Mouse (Mus musculus) hindbrain, embryonic 15.5 days (tissue): ENCODE measurements around the gene Tmub1. TPM values are rescaled to one million over a fixed set of nuclear protein-coding genes. Genes with fewer than 3 reads are reported as not detected.
"Not testable (repeated sequence)": the region's sequence is repeated elsewhere in the genome, so short reads cannot be mapped to it uniquely, and the experiment has no call there.

Experiments used
- ATAC-seq: fragments of 200-750 bp; cut with Nextera tagmentation; 2 replicates; pipeline ENCODE4 v1.8.0; 2017; ENCODE audit warnings: low read depth, moderate number of reproducible peaks, moderate TSS enrichment; ENCODE audit not compliant: low FRiP score
- H3K27ac ChIP-seq: fragments of 300-500 bp; sonication (generic); replicated peaks from 2 replicates; pipeline ENCODE4 v1.5.1; 2015; ENCODE audit warnings: mild to moderate bottlenecking, inconsistent platforms
- H3K27me3 ChIP-seq: fragments of 300-500 bp; sonication (generic); 2 replicates; pipeline ENCODE4 v1.6.1; 2015; ENCODE audit warnings: control low read depth, inconsistent platforms
- H3K36me3 ChIP-seq: fragments of 300-500 bp; sonication (generic); 2 replicates; pipeline ENCODE4 v1.6.1; 2015; ENCODE audit warnings: control low read depth, inconsistent platforms
- H3K4me1 ChIP-seq: fragments of 300-500 bp; sonication (generic); replicated peaks from 2 replicates; pipeline ENCODE4 v1.6.1; 2015; ENCODE audit warnings: control low read depth, inconsistent platforms
- H3K4me2 ChIP-seq: fragments of 300-500 bp; sonication (generic); 2 replicates; pipeline ENCODE4 v1.6.1; 2015; ENCODE audit warnings: moderate library complexity, mild to moderate bottlenecking, inconsistent platforms
- H3K4me3 ChIP-seq: fragments of 300-500 bp; sonication (generic); 2 replicates; pipeline ENCODE4 v1.5.1; 2015; ENCODE audit warnings: mild to moderate bottlenecking, inconsistent platforms
- H3K9ac ChIP-seq: fragments of 300-500 bp; sonication (generic); 2 replicates; pipeline ENCODE4 v1.6.1; 2015; ENCODE audit warnings: inconsistent platforms
- H3K9me3 ChIP-seq: fragments of 300-500 bp; sonication (generic); 2 replicates; pipeline ENCODE4 v1.6.1; 2016; ENCODE audit warnings: control low read depth, inconsistent platforms
- WGBS: fragments of 180-500 bp; shearing (Covaris S2); methylation state at CpG from one replicate; pipeline ENCODE4 v1.1.7; 2015; 5-methylcytosine and 5-hydroxymethylcytosine counted together
- polyA plus RNA-seq: library from polyadenylated mRNA; unstranded; fragments of >200 nt; fragmentation: Nextera tagmentation; extraction: Ambion mirVana; gene quantifications from 2 replicates; pipeline ENCODE4 v1.2.1, GENCODE M21; 2015

Gene Tmub1
- polyA plus RNA-seq, 1 experiment from 2014 or later, result 64.2 TPM

DNA sequence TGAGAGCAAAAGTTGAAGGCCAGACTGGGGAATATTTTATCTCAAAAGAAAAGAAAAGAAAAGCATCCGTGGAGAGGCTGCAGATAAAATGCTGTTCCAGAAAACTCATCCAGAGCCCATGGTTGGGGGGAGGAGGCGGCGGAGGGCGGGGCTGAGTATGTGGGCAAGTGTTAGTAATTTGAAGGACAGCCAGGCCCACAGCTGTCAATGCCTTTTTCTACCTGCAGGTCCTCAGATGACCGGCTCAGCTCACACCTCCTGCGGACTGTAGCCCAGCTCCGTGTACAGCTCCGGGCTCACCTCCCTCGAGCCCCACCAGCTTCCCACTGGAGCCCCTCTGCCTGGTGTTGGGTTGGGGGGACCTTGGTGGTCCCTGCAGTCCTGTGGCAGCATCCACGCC is 48.0 kb downstream of the Tmub1 start:
- no peak for ATAC-seq
- Histone ChIP-seq H3K9me3 (no peaks in the 10 kb centered on the region), H3K36me3 (no peaks in the 10 kb centered on the region; the same call in 1 of the 2 replicates), H3K27me3 (no peaks in the 10 kb centered on the region), H3K27ac (no peak overlapping the region), H3K4me2 (no peak overlapping the region), H3K4me3 (no peak overlapping the region), H3K4me1 (peaks cover 7% of the 10 kb centered on the region), H3K9ac (no peak overlapping the region)
- 92% methylated on average over 10 of the region's 10 CpGs for WGBS

DNA sequence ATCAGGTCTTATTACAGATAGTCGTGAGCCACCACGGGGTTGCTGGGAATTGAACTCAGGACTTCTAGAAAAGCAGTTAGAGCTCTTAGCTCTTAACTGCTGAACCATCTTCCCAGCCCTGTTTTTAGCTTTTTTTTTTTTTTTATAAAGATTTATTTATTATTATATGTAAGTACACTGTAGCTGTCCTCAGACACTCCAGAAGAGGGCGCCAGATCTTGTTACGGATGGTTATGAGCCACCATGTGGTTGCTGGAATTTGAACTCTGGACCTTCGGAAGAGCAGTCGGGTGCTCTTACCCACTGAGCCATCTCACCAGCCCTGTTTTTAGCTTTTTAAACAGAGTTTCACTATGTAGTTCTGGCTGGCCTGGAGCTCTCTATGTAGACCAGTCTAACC is 51.4 kb downstream of the Tmub1 start:
- H3K9ac ChIP-seq, H3K4me1 ChIP-seq, ATAC-seq, H3K36me3 ChIP-seq, H3K27me3 ChIP-seq, H3K4me3 ChIP-seq, H3K9me3 ChIP-seq, H3K4me2 ChIP-seq, H3K27ac ChIP-seq: not testable (repeated sequence)
- WGBS, result 95% methylated on average over 6 of the region's 6 CpGs

Other genes with a start within 250 kb of the Tmub1 start
- gene Kcnh2, start 96.2 kb downstream of the Tmub1 start, polyA plus RNA-seq, result 13.0 and 17.9 TPM in 2 replicates
- 9.6 and 10.7 TPM in 2 replicates for gene Nos3, start 83.0 kb downstream of the Tmub1 start, polyA plus RNA-seq
- 2.9 and 3.6 TPM in 2 replicates for gene Atg9b, start 55.7 kb downstream of the Tmub1 start, polyA plus RNA-seq
- 49.7 and 56.5 TPM in 2 replicates for gene Abcb8, start 54.2 kb downstream of the Tmub1 start, polyA plus RNA-seq
- 0.88 and 1.4 TPM in 2 replicates for gene Asic3, start 34.5 kb downstream of the Tmub1 start, polyA plus RNA-seq
- gene Cdk5, start 24.3 kb downstream of the Tmub1 start, polyA plus RNA-seq, result 115 and 123 TPM in 2 replicates
- 25.1 and 26.8 TPM in 2 replicates for gene Slc4a2, start 24.0 kb downstream of the Tmub1 start, polyA plus RNA-seq
- gene Fastk, start 2.6 kb downstream of the Tmub1 start, polyA plus RNA-seq, result 96.8 and 113 TPM in 2 replicates
- 112 and 124 TPM in 2 replicates for gene Agap3, start 4.3 kb upstream of the Tmub1 start, polyA plus RNA-seq
- 6.8 and 8.8 TPM in 2 replicates for gene Gbx1, start 79.3 kb upstream of the Tmub1 start, polyA plus RNA-seq
- 0.14 and 0.26 TPM in 2 replicates for gene Asb10, start 93.1 kb upstream of the Tmub1 start, polyA plus RNA-seq
- gene 4931409K22Rik, start 109.0 kb upstream of the Tmub1 start, polyA plus RNA-seq, result 0.10 and 0.18 TPM in 2 replicates
- gene Abcf2, start 129.6 kb upstream of the Tmub1 start, polyA plus RNA-seq, result 78.7 and 82.1 TPM in 2 replicates
- gene Chpf2, start 138.9 kb upstream of the Tmub1 start, polyA plus RNA-seq, result 18.7 and 19.0 TPM in 2 replicates
- gene Smarcd3, start 176.6 kb upstream of the Tmub1 start, polyA plus RNA-seq, result 134 and 138 TPM in 2 replicates
- 43.9 and 49.0 TPM in 2 replicates for gene Nub1, start 237.7 kb upstream of the Tmub1 start, polyA plus RNA-seq